Mouse (Mus musculus) thymus, postnatal 36 days (tissue): ENCODE results near the gene Dcakd.

Source experiments
- DNase-seq, 2 experiments: peaks; one replicate each; pipeline ENCODE4 v3.0.0; 2022; ENCODE audit warnings: mixed read lengths in 2 of 2

The Dcakd gene

GRCm38 (mm10) chr11:103046286-103046685 lies 18.2 kb upstream of the Dcakd start:
- DNase-seq, result no peak

- no peak for DNase-seq
These were observed 15.8 kb upstream of the Dcakd start for GRCm38 (mm10) chr11:103043982-103044381.

GRCm38 (mm10) chr11:103042828-103043227 lies 14.7 kb upstream of the Dcakd start:
- no peak for DNase-seq

GRCm38 (mm10) chr11:103038037-103038436 lies 9.9 kb upstream of the Dcakd start:
- DNase-seq, result no peak

GRCm38 (mm10) chr11:103036881-103037465 lies 8.8 kb upstream of the Dcakd start:
- no peak for DNase-seq

- DNase-seq, result no peak
These were observed 6.9 kb upstream of the Dcakd start for GRCm38 (mm10) chr11:103035007-103035406.

- DNase-seq, result no peak
These were observed 4.9 kb upstream of the Dcakd start for GRCm38 (mm10) chr11:103033030-103033429.

GRCm38 (mm10) chr11:103027570-103028175 lies 460 bp downstream of the Dcakd start:
- DNase-seq, result no peak

- no peak for DNase-seq
These were observed 1.2 kb downstream of the Dcakd start for GRCm38 (mm10) chr11:103026901-103027300.

GRCm38 (mm10) chr11:103023974-103024373 lies 4.2 kb downstream of the Dcakd start:
- no peak for DNase-seq

GRCm38 (mm10) chr11:103020713-103021335 lies 7.3 kb downstream of the Dcakd start:
- no peak for DNase-seq

GRCm38 (mm10) chr11:103019325-103019724 lies 8.8 kb downstream of the Dcakd start:
- no peak for DNase-seq

- DNase-seq, result no peak
These were observed 9.3 kb downstream of the Dcakd start for GRCm38 (mm10) chr11:103018860-103019259.

GRCm38 (mm10) chr11:103017661-103018060 lies 10.5 kb downstream of the Dcakd start:
- DNase-seq, result no peak

GRCm38 (mm10) chr11:103016930-103017329 lies 11.2 kb downstream of the Dcakd start:
- DNase-seq, result peak; percentile 96 to 98

- DNase-seq, result no peak
These were observed 12.0 kb downstream of the Dcakd start for GRCm38 (mm10) chr11:103015881-103016825.

- DNase-seq, result no peak
These were observed 17.0 kb downstream of the Dcakd start for GRCm38 (mm10) chr11:103011206-103011497.

GRCm38 (mm10) chr11:103010454-103011205 lies 17.5 kb downstream of the Dcakd start:
- no peak for DNase-seq

- peak in 1 of 2 experiments; percentile 27 for DNase-seq
These were observed 18.9 kb downstream of the Dcakd start for GRCm38 (mm10) chr11:103009208-103009607.

- DNase-seq, result no peak
These were observed 19.6 kb downstream of the Dcakd start for GRCm38 (mm10) chr11:103008558-103008957.

GRCm38 (mm10) chr11:103007001-103007340 lies 21.2 kb downstream of the Dcakd start:
- no peak for DNase-seq

GRCm38 (mm10) chr11:103006286-103007000 lies 21.7 kb downstream of the Dcakd start:
- DNase-seq, result no peak
